Mouse (Mus musculus): ENCODE measurements around the gene Iqsec3.

DNA sequence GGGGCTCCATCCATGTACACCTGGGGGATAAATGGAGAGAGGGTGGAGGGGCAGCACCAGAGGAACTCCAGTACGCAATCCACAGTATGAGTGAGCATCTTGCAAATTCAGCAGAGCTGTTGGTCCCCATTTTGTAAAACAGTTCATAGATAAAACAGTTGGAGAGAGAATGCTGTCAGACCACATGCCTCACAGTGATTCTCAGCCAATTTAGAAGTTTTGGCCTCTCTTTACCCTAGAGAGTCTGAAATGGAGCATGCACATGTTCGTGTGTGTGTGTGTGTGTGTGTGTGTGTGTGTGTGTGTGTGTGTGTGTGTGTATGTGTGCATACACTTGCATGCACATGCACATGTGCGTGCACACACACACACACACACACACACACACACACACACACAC is 148.2 kb downstream of the Iqsec3 start:
- TF ChIP-seq MAFK (IDR thresholded peaks at IDR 0.05; ENCODE audit: insufficient read depth, low read depth, low read length): no peak
- TF ChIP-seq ZC3H11A (IDR thresholded peaks at IDR 0.05; ENCODE audit: borderline replicate concordance, low read depth, low read length): no peak
- TF ChIP-seq ZNF384 (IDR thresholded peaks at IDR 0.05; ENCODE audit: low read depth, low read length): no peak
- no peak for TF ChIP-seq CHD2 (IDR thresholded peaks at IDR 0.05; ENCODE audit: low read depth, low read length)
